Mouse (Mus musculus): ENCODE data around the gene Tas2r134. TPM values are rescaled to one million over a fixed set of nuclear protein-coding genes. Genes with fewer than 3 reads are reported as not detected.

Gene Tas2r134
- polyA plus RNA-seq, 1 experiment from 2014 or later, result not detected

DNA sequence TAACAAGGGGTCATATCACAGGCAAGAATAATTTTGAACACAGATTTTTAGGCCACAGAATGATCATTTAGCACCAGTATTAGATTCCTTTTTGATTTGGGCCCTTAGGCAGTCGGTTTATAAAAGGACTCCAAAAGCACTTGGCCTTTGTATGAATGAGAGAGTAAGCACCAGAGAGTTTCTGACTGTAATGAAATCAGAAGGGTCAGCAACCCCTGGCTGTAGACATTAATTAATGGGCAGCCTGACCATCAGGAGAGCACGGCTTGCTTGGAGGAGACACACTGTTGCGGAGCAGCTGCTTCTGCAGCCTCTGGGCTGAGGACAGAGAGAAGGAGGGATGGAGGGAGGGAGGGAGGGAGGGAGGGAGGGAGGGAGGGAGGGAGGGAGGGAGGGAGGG, 30.4 kb downstream of the Tas2r134 start:
- Histone ChIP-seq H3K27ac (replicated peaks) (no peak overlapping the region), H3K9ac (no peak overlapping the region), H3K9me3 (no peaks in the 10 kb centered on the region), H3K27me3 (replicated peaks) (no peaks in the 10 kb centered on the region), H3K36me3 (no peaks in the 10 kb centered on the region), H3K4me1 (no peaks in the 10 kb centered on the region), H3K4me3 (no peak overlapping the region), H3K4me2 (no peak overlapping the region)
- 54% methylated on average over 3 of the region's 3 CpGs for WGBS
- ATAC-seq (ENCODE audit: extremely low read depth, insufficient number of reproducible peaks, low FRiP score, low TSS enrichment), result no peak

DNA sequence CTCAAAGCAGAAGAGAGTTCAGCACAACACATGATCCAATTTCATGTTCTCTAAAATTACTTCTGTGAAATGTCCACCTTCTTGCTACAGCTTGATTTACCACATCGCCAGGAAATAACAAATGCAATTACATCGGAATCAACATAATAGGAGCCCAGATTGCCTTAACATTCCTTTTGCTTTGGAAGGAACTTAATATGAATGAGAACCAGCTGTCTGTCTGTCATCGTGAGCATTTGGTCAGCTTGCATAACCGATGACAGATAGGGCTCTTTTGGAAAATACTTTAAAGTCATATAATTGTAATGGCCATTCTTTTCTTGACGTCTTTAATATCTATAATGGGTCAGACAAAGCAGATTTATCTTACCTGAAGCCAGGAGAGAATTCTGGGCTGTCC, 31.0 kb downstream of the Tas2r134 start:
- 62% methylated on average over 5 of the region's 5 CpGs for WGBS
- no peak for ATAC-seq (ENCODE audit: extremely low read depth, insufficient number of reproducible peaks, low FRiP score, low TSS enrichment)

DNA sequence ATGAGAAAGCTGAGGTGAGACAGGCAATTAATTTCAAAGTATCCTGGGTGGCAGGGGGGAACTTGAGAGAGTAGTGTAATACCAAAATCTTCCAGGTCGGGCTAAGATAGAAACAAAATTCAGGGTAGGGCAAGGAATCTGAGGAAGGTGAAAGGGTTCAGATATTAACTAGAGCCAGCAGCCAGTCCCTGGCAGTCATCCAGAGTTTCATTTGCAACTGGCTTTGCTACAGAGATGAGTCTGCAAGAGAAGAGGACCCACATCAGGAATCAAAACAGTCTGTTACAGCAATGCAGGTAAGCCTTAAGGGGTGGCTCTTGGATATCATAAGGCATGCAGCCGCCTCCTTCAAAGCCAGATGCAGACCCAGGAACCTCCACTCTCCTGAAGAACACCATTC, 47.0 kb downstream of the Tas2r134 start:
- WGBS, result 61% methylated on average over 2 of the region's 2 CpGs
- no peaks in the 10 kb centered on the region for H3K36me3 ChIP-seq

More for the DNA sequence above, 31.0 kb downstream of the Tas2r134 start:
- no peak overlapping the region for H3K4me2 ChIP-seq
- no peak overlapping the region for H3K27ac ChIP-seq (replicated peaks)
- no peak overlapping the region for H3K4me3 ChIP-seq
- no peaks in the 10 kb centered on the region for H3K4me1 ChIP-seq
- H3K36me3 ChIP-seq, result no peaks in the 10 kb centered on the region
- H3K9ac ChIP-seq, result no peak overlapping the region
- no peaks in the 10 kb centered on the region for H3K9me3 ChIP-seq
- no peaks in the 10 kb centered on the region for H3K27me3 ChIP-seq (replicated peaks)

More for the DNA sequence above, 47.0 kb downstream of the Tas2r134 start:
- H3K4me2 ChIP-seq, result no peak overlapping the region
- H3K9ac ChIP-seq, result no peak overlapping the region
- no peaks in the 10 kb centered on the region for H3K27me3 ChIP-seq (replicated peaks)
- no peak overlapping the region for H3K4me3 ChIP-seq
- H3K4me1 ChIP-seq, result peaks cover 12% of the 10 kb centered on the region; the same call in 1 of the 2 replicates
- no peaks in the 10 kb centered on the region for H3K9me3 ChIP-seq
- ATAC-seq (ENCODE audit: extremely low read depth, insufficient number of reproducible peaks, low FRiP score, low TSS enrichment), result no peak
- no peak overlapping the region for H3K27ac ChIP-seq (replicated peaks)

Measured in heart, embryonic 13.5 days (tissue).